16 mouse cellular contexts compared by ENCODE assay signal in the genomic region with DNA sequence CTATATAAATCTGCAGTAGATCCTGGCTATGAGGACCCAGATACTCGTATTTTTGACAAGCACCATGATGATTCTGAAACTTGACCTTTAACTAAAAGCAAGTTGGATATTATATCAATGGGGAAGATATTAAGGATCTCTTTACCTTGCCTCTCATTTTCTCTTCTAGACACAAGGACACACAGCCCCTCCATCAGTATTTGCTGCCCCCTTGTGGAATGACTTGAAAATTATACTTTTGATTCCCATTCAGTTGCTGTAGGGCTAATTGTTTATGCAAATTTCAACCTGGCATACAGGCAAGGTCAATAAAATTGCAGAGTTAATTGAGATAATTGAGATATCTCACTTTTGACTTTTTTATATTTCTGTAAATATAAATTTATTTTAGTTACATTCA.
DNase-seq lines count a peak whose midpoint lies in the region; ATAC-seq and TF ChIP-seq lines count a peak whose summit lies in the region.
"Had no signal": no experiment of that assay in that cellular context is flagged by ENCODE, and none has a peak within 500 bp of the region (broad histone marks: within the 10 kb centered on the region; RNA-seq: fewer than 3 reads in every experiment).

No protein-coding gene starts in this region.

- no peak overlapping the region for H3K27ac ChIP-seq in embryonic facial prominence, embryonic 11.5 days (replicated peaks; ENCODE audit: low read depth, low read length)
- no peak overlapping the region for H3K27ac ChIP-seq in embryonic facial prominence, embryonic 10.5 days (replicated peaks)
- no peak overlapping the region for H3K27ac ChIP-seq in cerebellum, adult 2 months (ENCODE audit: insufficient read depth, low read length)
- H3K27ac ChIP-seq: hindbrain, embryonic 15.5 days; liver, embryonic 12.5 days; neural tube, embryonic 13.5 days had no signal

- WGBS in embryonic facial prominence, embryonic 11.5 days = 57% methylated on average over 1 of the region's 1 CpGs
- 62% methylated on average over 1 of the region's 1 CpGs for WGBS in embryonic facial prominence, embryonic 10.5 days
- 53% methylated on average over 1 of the region's 1 CpGs for WGBS in cerebellum, adult 2 months

- no peaks in the 10 kb centered on the region for H3K36me3 ChIP-seq in embryonic facial prominence, embryonic 11.5 days (replicated peaks; ENCODE audit: control insufficient read depth, insufficient read depth, low read depth, low read length)
- no peaks in the 10 kb centered on the region for H3K36me3 ChIP-seq in embryonic facial prominence, embryonic 10.5 days (replicated peaks)
- H3K36me3 ChIP-seq: hindbrain, embryonic 15.5 days; liver, embryonic 12.5 days; neural tube, embryonic 13.5 days had no signal

- no peaks in the 10 kb centered on the region for H3K4me1 ChIP-seq in embryonic facial prominence, embryonic 11.5 days (ENCODE audit: control insufficient read depth, insufficient read depth, low read length)
- no peaks in the 10 kb centered on the region for H3K4me1 ChIP-seq in embryonic facial prominence, embryonic 10.5 days
- no peaks in the 10 kb centered on the region for H3K4me1 ChIP-seq in cerebellum, adult 2 months (ENCODE audit: control insufficient read depth, insufficient read depth, low read length)
- H3K4me1 ChIP-seq: hindbrain, embryonic 15.5 days; liver, embryonic 12.5 days; neural tube, embryonic 13.5 days had no signal

- POLR2A ChIA-PET in Patski (lab: Charles Lee) = no interaction called here

- no peak for ATAC-seq in embryonic facial prominence, embryonic 11.5 days (replicated peaks; ENCODE audit: insufficient number of reproducible peaks, low FRiP score, low TSS enrichment, low read depth)
- ATAC-seq in Patski = no peak
- ATAC-seq in megakaryocyte progenitor cell, adult 5-6 weeks (replicated peaks; ENCODE audit: poor library complexity) = 0 out of 2 replicates have a peak, but pooled peaks have one; percentile 48
- ATAC-seq: liver, embryonic 12.5 days had no signal

- in situ Hi-C loops in Patski (cut with MboI; ENCODE audit: low pct_unique_long_range_greater_than_20kb) = no loop called here

- no peaks in the 10 kb centered on the region for H3K9me3 ChIP-seq in embryonic facial prominence, embryonic 11.5 days (replicated peaks; ENCODE audit: control insufficient read depth, low read length)
- no peaks in the 10 kb centered on the region for H3K9me3 ChIP-seq in embryonic facial prominence, embryonic 10.5 days
- H3K9me3 ChIP-seq: hindbrain, embryonic 15.5 days; liver, embryonic 12.5 days; neural tube, embryonic 13.5 days had no signal

- intact Hi-C loops in left cerebral cortex, postnatal 14 days (cut with DNase I) = no loop called here
- intact Hi-C loops in left cerebral cortex, postnatal 4 days (cut with DNase I) = loop anchor here (5.0 kb wide), 1 partner anchor 1404 kb away; no protein-coding TSS in a partner anchor

- TF ChIP-seq CTCF in Patski (IDR thresholded peaks at IDR 0.05) = peak; percentile 25
- no peak for TF ChIP-seq CTCF in cerebellum, adult 2 months (IDR thresholded peaks at IDR 0.05; ENCODE audit: borderline replicate concordance, insufficient read depth, low read depth, low read length)

- H3K4me3 ChIP-seq in embryonic facial prominence, embryonic 11.5 days (ENCODE audit: low read depth, low read length) = no peak overlapping the region
- H3K4me3 ChIP-seq in embryonic facial prominence, embryonic 10.5 days = no peak overlapping the region
- no peak overlapping the region for H3K4me3 ChIP-seq in cerebellum, adult 2 months (replicated peaks; ENCODE audit: insufficient read depth, low read depth, low read length)
- H3K4me3 ChIP-seq: hindbrain, embryonic 15.5 days; liver, embryonic 12.5 days; neural tube, embryonic 13.5 days had no signal

- no peaks in the 10 kb centered on the region for H3K27me3 ChIP-seq in embryonic facial prominence, embryonic 11.5 days (ENCODE audit: control insufficient read depth, insufficient read depth, low read length)
- H3K27me3 ChIP-seq in embryonic facial prominence, embryonic 10.5 days (replicated peaks; ENCODE audit: low read depth, poor library complexity, severe bottlenecking) = no peaks in the 10 kb centered on the region
- no peaks in the 10 kb centered on the region for H3K27me3 ChIP-seq in Patski
- H3K27me3 ChIP-seq in cerebellum, adult 2 months (ENCODE audit: control insufficient read depth, insufficient read depth, low read length) = no peaks in the 10 kb centered on the region
- H3K27me3 ChIP-seq: hindbrain, embryonic 15.5 days; liver, embryonic 12.5 days; neural tube, embryonic 13.5 days had no signal

- H3K9ac ChIP-seq in embryonic facial prominence, embryonic 11.5 days (replicated peaks; ENCODE audit: low read length) = no peak overlapping the region
- H3K9ac ChIP-seq: hindbrain, embryonic 15.5 days; liver, embryonic 12.5 days; neural tube, embryonic 13.5 days had no signal

- CTCF ChIA-PET in Patski (lab: Charles Lee) = no interaction called here

- no peak for TF ChIP-seq POLR2A in cerebellum, adult 2 months (IDR thresholded peaks at IDR 0.05; ENCODE audit: borderline replicate concordance, insufficient read depth, low read length)

- no peak overlapping the region for H3K4me2 ChIP-seq in embryonic facial prominence, embryonic 11.5 days (ENCODE audit: low read depth, low read length)
- H3K4me2 ChIP-seq: hindbrain, embryonic 15.5 days; liver, embryonic 12.5 days; neural tube, embryonic 13.5 days had no signal

- peak; percentile 46 for DNase-seq in embryonic facial prominence, embryonic 11.5 days (ENCODE audit: low spot score)
- no peak for DNase-seq in embryonic facial prominence, embryonic 10.5 days (ENCODE audit: low spot score)
- peak; percentile 2 to 3 for DNase-seq in left cerebral cortex, postnatal 14 days (ENCODE audit: low spot score in 2 of 2)
- DNase-seq in left cerebral cortex, postnatal 4 days = no peak
- no peak for DNase-seq in Patski (ENCODE audit: low read depth, low spot score)
- DNase-seq in cerebellum, adult 2 months = no peak
- no peak for DNase-seq in adrenal gland, postnatal 25 days
- DNase-seq: B cell, adult 2 months; cerebellum, postnatal 36 days; heart, adult 11 months; kidney, postnatal 14 days; right cerebral cortex, postnatal 4 days had no signal

Comparison
In these comparisons a context has a peak if more than half of its experiments do, and no peak if none do; other contexts are left out.
1. DNase-seq: peak in embryonic facial prominence, embryonic 11.5 days (single experiment) and left cerebral cortex, postnatal 14 days (2 of 2); none in embryonic facial prominence, embryonic 10.5 days (single experiment), left cerebral cortex, postnatal 4 days (single experiment), Patski (single experiment), cerebellum, adult 2 months (0 of 2) and adrenal gland, postnatal 25 days (single experiment).